Mouse (Mus musculus) MEL (cell line): ENCODE results near the gene Kcnab1. TPM values are rescaled to one million over a fixed set of nuclear protein-coding genes. Genes with fewer than 3 reads are reported as not detected.

Experiments
- DNase-seq: peaks from one replicate; pipeline ENCODE4 v3.0.0; 2011; ENCODE audit warnings: low read depth, low spot score
- H3K27ac ChIP-seq: 2 replicates; pipeline ENCODE4 v1.5.1; 2012; ENCODE audit warnings: low read depth, mild to moderate bottlenecking, control low read depth, low read length, moderate library complexity; ENCODE audit not compliant: control insufficient read depth
- H3K27me3 ChIP-seq, 2 experiments: fragments of 150-350 bp in 1 of 2; sonication (generic) in 1 of 2; 2 replicates each; pipeline ENCODE4 v1.6.1; 2012; ENCODE audit warnings: low read length in 2 of 2, mild to moderate bottlenecking in 2 of 2, improper control_type of control experiment in 1 of 2, moderate library complexity in 1 of 2; ENCODE audit not compliant: insufficient read depth in 2 of 2, control insufficient read depth in 1 of 2
- H3K36me3 ChIP-seq, 2 experiments: 2 replicates each; pipeline ENCODE4 v1.6.1; 2012 to 2014; ENCODE audit warnings: low read length in 2 of 2, improper control_type of control experiment in 1 of 2, inconsistent platforms in 1 of 2, mild to moderate bottlenecking in 1 of 2; ENCODE audit not compliant: insufficient read depth in 2 of 2, control insufficient read depth in 1 of 2
- H3K4me1 ChIP-seq, 2 experiments: fragments of 150-350 bp in 1 of 2; sonication (generic) in 1 of 2; 2 replicates each; pipeline ENCODE4 v1.6.1; 2012; ENCODE audit warnings: low read length in 2 of 2, improper control_type of control experiment in 1 of 2, mild to moderate bottlenecking in 1 of 2; ENCODE audit not compliant: insufficient read depth in 2 of 2, control insufficient read depth in 1 of 2
- H3K4me3 ChIP-seq, 2 experiments: fragments of 150-350 bp in 1 of 2; sonication (generic) in 1 of 2; 2 replicates each; pipeline ENCODE4 v1.5.1; 2012; ENCODE audit warnings: low read depth in 2 of 2, low read length in 2 of 2, mild to moderate bottlenecking in 2 of 2, moderate library complexity in 2 of 2, control low read depth in 1 of 2, improper control_type of control experiment in 1 of 2; ENCODE audit not compliant: control insufficient read depth in 1 of 2, insufficient read depth in 1 of 2
- H3K79me2 ChIP-seq: 2 replicates; pipeline ENCODE4 v1.6.1; 2012; ENCODE audit warnings: mild to moderate bottlenecking, low read length, moderate library complexity; ENCODE audit not compliant: control insufficient read depth, poor library complexity, insufficient read depth
- H3K9ac ChIP-seq: 2 replicates; pipeline ENCODE4 v1.6.1; 2012; ENCODE audit warnings: low read depth, mild to moderate bottlenecking, control low read depth, low read length, moderate library complexity; ENCODE audit not compliant: control insufficient read depth, poor library complexity, severe bottlenecking
- H3K9me3 ChIP-seq: fragments of 150-350 bp; sonication (generic); replicated peaks from 2 replicates; pipeline ENCODE4 v1.6.1; 2012; ENCODE audit warnings: mild to moderate bottlenecking, low read length, improper control_type of control experiment, moderate library complexity; ENCODE audit not compliant: insufficient read depth
- CHD1 ChIP-seq: IDR thresholded peaks from 2 replicates; pipeline ENCODE4 v1.6.1; 2012; ENCODE audit warnings: low read depth, mild to moderate bottlenecking, inconsistent platforms, low read length, improper control_type of control experiment
- CHD2 ChIP-seq: IDR thresholded peaks from 2 replicates; pipeline ENCODE4 v1.6.1; 2011; ENCODE audit warnings: low read length, improper control_type of control experiment
- HCFC1 ChIP-seq: IDR thresholded peaks from 2 replicates; pipeline ENCODE4 v1.6.1; 2012; ENCODE audit warnings: low read depth, mild to moderate bottlenecking, inconsistent platforms, low read length, improper control_type of control experiment, moderate library complexity
- JUND ChIP-seq: IDR thresholded peaks from 2 replicates; pipeline ENCODE4 v1.6.1; 2011; ENCODE audit warnings: low read depth, mild to moderate bottlenecking, improper control_type of control experiment, low read length
- MAFK ChIP-seq: IDR thresholded peaks from 2 replicates; pipeline ENCODE4 v1.6.1; 2011; ENCODE audit warnings: low read depth, mild to moderate bottlenecking, low read length, improper control_type of control experiment, borderline replicate concordance
- MAX ChIP-seq: IDR thresholded peaks from 2 replicates; pipeline ENCODE4 v1.6.1; 2011; ENCODE audit warnings: low read length, improper control_type of control experiment
- MAZ ChIP-seq: IDR thresholded peaks from 2 replicates; pipeline ENCODE4 v1.6.1; 2012; ENCODE audit warnings: low read depth, mild to moderate bottlenecking, inconsistent platforms, low read length, improper control_type of control experiment
- MEF2A ChIP-seq: IDR thresholded peaks from 2 replicates; pipeline ENCODE4 v1.6.1; 2014; ENCODE audit warnings: low read depth, mild to moderate bottlenecking, inconsistent platforms, low read length, improper control_type of control experiment; ENCODE audit not compliant: poor library complexity, insufficient replicate concordance, severe bottlenecking; ENCODE audit errors: extremely low read depth
- MXI1 ChIP-seq: IDR thresholded peaks from 2 replicates; pipeline ENCODE4 v1.6.1; 2011; ENCODE audit warnings: mild to moderate bottlenecking, low read depth, low read length, improper control_type of control experiment
- MYC ChIP-seq: IDR thresholded peaks from 2 replicates; pipeline ENCODE4 v1.6.1; 2011; ENCODE audit warnings: low read depth, mild to moderate bottlenecking, low read length, improper control_type of control experiment, moderate library complexity
- NELFE ChIP-seq: IDR thresholded peaks from 2 replicates; pipeline ENCODE4 v1.6.1; 2011; ENCODE audit warnings: low read depth, low read length, improper control_type of control experiment
- POLR2AphosphoS2 ChIP-seq: IDR thresholded peaks from 2 replicates; pipeline ENCODE4 v1.6.1; 2011; ENCODE audit warnings: low read length, improper control_type of control experiment
- POLR2AphosphoS5 ChIP-seq: IDR thresholded peaks from 2 replicates; pipeline ENCODE4 v1.6.1; 2012; ENCODE audit warnings: low read depth, borderline replicate concordance, mild to moderate bottlenecking, inconsistent platforms, low read length, moderate library complexity, mixed read lengths
- RAD21 ChIP-seq: IDR thresholded peaks from 2 replicates; pipeline ENCODE4 v1.6.1; 2011; ENCODE audit warnings: mild to moderate bottlenecking, low read depth, low read length, improper control_type of control experiment
- SIN3A ChIP-seq: IDR thresholded peaks from 2 replicates; pipeline ENCODE4 v1.6.1; 2012; ENCODE audit warnings: low read length, improper control_type of control experiment, inconsistent platforms
- SMC3 ChIP-seq: IDR thresholded peaks from 2 replicates; pipeline ENCODE4 v1.6.1; 2011; ENCODE audit warnings: low read depth, low read length, improper control_type of control experiment
- TAL1 ChIP-seq: IDR thresholded peaks from 2 replicates; pipeline ENCODE4 v1.6.1; 2012; ENCODE audit warnings: mild to moderate bottlenecking, inconsistent platforms, low read length, moderate library complexity, mixed read lengths
- USF1 ChIP-seq: IDR thresholded peaks from 2 replicates; pipeline ENCODE4 v1.6.1; 2014; ENCODE audit warnings: low read depth, mild to moderate bottlenecking, inconsistent platforms, low read length, improper control_type of control experiment, moderate library complexity
- ZC3H11A ChIP-seq: IDR thresholded peaks from 2 replicates; pipeline ENCODE4 v1.6.1; 2012; ENCODE audit warnings: low read depth, mild to moderate bottlenecking, inconsistent platforms, low read length, improper control_type of control experiment
- ZKSCAN1 ChIP-seq: IDR thresholded peaks from 2 replicates; pipeline ENCODE4 v1.6.1; 2012; ENCODE audit warnings: low read depth, mild to moderate bottlenecking, inconsistent platforms, low read length, improper control_type of control experiment, moderate library complexity
- ZMIZ1 ChIP-seq: IDR thresholded peaks from 2 replicates; pipeline ENCODE4 v1.6.1; 2012; ENCODE audit warnings: low read depth, mild to moderate bottlenecking, inconsistent platforms, low read length, improper control_type of control experiment, moderate library complexity
- ZNF384 ChIP-seq: IDR thresholded peaks from 2 replicates; pipeline ENCODE4 v1.6.1; 2012; ENCODE audit warnings: low read depth, mild to moderate bottlenecking, inconsistent platforms, low read length, improper control_type of control experiment
- polyA plus RNA-seq, 2 experiments: library from polyadenylated mRNA; stranded (reverse) in 1 of 2; unstranded in 1 of 2; fragments of >175 nt in 1 of 2; fragments of >200 nt in 1 of 2; gene quantifications; 2 replicates each; pipeline versions ENCODE4 v1.2.1 to v1.2.4; 2012; ENCODE audit warnings: low replicate concordance in 2 of 2, low read depth in 1 of 2; ENCODE audit not compliant: insufficient read length in 2 of 2, insufficient read depth in 1 of 2, missing spikeins in 1 of 2
- total RNA-seq: library from RNA; depleted of rRNA; stranded (reverse); fragments of 300-350 nt; gene quantifications from 2 replicates; pipeline ENCODE4 v1.2.3, GENCODE M21; 2012

Gene Kcnab1
- total and polyA plus RNA-seq, 3 experiments: 0.06 to 0.08 TPM; not detected in 1

DNA sequence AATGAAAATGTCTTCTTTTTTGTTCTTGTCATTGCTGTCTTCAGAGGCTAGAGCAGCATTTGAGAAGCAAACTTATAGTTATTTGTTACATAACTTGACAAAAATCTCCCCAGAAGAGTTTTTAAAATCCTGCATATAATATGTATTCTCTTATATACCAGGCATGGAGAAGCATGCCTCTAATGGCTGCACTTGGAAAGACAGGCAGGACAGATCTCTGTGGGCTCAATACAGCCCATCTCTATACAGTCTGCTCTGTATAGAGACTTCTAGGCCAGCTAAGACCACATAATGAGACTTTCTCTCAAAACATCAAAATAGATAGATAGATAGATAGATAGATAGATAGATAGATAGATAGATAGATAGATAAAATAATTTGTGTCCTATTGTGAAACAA is 111.1 kb downstream of the Kcnab1 start:
- Histone ChIP-seq H3K79me2 (no peaks in the 10 kb centered on the region), H3K36me3 (no peaks in the 10 kb centered on the region), H3K9me3 (no peaks in the 10 kb centered on the region), H3K27ac (no peak overlapping the region), H3K9ac (no peak overlapping the region), H3K27me3 (no peaks in the 10 kb centered on the region), H3K4me3 (no peak overlapping the region), H3K4me1 (no peaks in the 10 kb centered on the region)
- DNase-seq: no peak
- TF ChIP-seq MAFK (no peak), MAZ (no peak), CHD1 (no peak), HCFC1 (no peak), ZKSCAN1 (no peak), SMC3 (no peak), SIN3A (no peak)
- TF ChIP-seq, all 39 proteins: peak for 0

DNA sequence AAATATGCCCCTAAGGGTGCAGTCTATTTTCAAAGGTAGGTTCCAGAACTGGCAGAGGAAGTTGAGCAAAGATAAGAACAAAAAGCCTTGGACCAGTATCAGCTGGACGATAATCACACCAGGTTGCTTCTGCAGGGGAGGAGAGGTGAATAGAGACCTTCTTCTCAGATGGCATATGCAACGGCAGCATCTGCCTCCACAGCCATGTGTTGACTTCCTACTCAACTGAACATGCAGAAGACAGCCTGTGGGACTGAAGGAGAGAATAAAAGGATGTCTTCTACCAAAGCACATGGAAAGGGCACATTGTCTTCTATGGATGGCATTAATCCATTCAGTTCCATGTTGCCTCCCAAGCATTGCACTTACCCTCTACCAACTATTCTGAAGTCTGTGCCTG is 114.5 kb downstream of the Kcnab1 start:
- TF ChIP-seq ZC3H11A: no peak
- TF ChIP-seq MYC: no peak
- TF ChIP-seq RAD21: no peak
- TF ChIP-seq NELFE: no peak
- no peak for TF ChIP-seq MAZ
- no peak for TF ChIP-seq POLR2AphosphoS5
- TF ChIP-seq MAFK: no peak
- no peak for TF ChIP-seq ZKSCAN1
- TF ChIP-seq CHD2: no peak
- TF ChIP-seq MAX: no peak
- TF ChIP-seq USF1: no peak
- Histone ChIP-seq H3K79me2 (no peaks in the 10 kb centered on the region), H3K9me3 (no peaks in the 10 kb centered on the region), H3K36me3 (no peaks in the 10 kb centered on the region), H3K4me1 (no peaks in the 10 kb centered on the region), H3K27ac (no peak overlapping the region), H3K27me3 (no peaks in the 10 kb centered on the region), H3K9ac (no peak overlapping the region), H3K4me3 (no peak overlapping the region)
- no peak for DNase-seq

DNA sequence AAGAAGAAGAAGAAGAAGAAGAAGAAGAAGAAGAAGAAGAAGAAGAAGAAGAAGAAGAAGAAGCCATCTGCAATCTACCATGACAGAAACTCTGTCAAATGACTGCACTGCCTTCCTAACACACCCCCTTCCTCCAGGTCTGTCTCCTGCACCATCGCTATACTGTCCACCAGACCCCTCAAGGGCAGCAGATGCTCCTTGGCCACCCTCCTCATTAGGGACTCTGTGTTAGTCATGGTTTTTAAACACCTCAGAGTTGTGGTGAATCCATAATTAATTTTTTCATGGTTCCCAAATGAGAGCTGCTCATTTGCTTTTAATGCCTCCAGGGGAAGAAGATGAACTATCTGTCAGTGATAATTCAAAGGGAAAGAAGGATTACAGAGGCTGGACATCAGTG is 121.8 kb downstream of the Kcnab1 start:
- DNase-seq: no peak
- Histone ChIP-seq H3K4me1 (no peaks in the 10 kb centered on the region), H3K9ac (no peak overlapping the region), H3K36me3 (no peaks in the 10 kb centered on the region), H3K4me3 (no peak overlapping the region), H3K79me2 (no peaks in the 10 kb centered on the region), H3K27me3 (no peaks in the 10 kb centered on the region), H3K9me3 (no peaks in the 10 kb centered on the region), H3K27ac (no peak overlapping the region)
- no peak for TF ChIP-seq USF1
- TF ChIP-seq HCFC1: no peak
- TF ChIP-seq MXI1: no peak
- TF ChIP-seq POLR2AphosphoS2: no peak
- no peak for TF ChIP-seq ZNF384
- no peak for TF ChIP-seq ZMIZ1
- TF ChIP-seq MEF2A: no peak
- TF ChIP-seq RAD21: no peak
- no peak for TF ChIP-seq TAL1
- TF ChIP-seq JUND: no peak
